Comparison of ENCODE assay signal across 15 mouse cellular contexts in the genomic region with DNA sequence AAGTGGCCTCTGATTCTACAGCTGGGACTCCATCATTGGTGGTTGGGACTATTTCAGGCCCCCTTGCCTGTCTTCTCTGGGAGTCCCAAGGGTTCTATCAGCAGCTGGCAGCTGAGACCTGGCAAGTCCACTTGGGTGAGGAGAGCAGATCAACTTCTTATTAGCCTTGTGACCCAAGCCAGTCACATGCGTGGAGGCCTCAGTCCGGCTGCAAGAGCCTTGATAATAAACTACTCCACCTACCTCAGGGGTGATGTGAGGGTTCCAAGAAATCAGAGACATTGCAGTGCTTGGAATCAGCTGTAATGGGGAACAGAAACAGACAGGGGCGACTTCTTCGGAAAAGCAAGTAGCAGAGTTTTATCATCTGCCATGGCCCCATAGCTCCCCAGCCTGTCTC. TPM values are rescaled to one million over a fixed set of nuclear protein-coding genes. Genes with fewer than 3 reads are reported as not detected.
DNase-seq lines count a peak whose midpoint lies in the region; ATAC-seq and TF ChIP-seq lines count a peak whose summit lies in the region.
"Had no signal": no experiment of that assay in that cellular context is flagged by ENCODE, and none has a peak within 500 bp of the region (broad histone marks: within the 10 kb centered on the region; RNA-seq: fewer than 3 reads in every experiment).

No protein-coding gene starts in this region.

- no peaks in the 10 kb centered on the region for H3K9me3 ChIP-seq in heart, postnatal 0 days (replicated peaks; ENCODE audit: control insufficient read depth, low read length)
- no peaks in the 10 kb centered on the region for H3K9me3 ChIP-seq in embryonic facial prominence, embryonic 10.5 days
- no peaks in the 10 kb centered on the region for H3K9me3 ChIP-seq in liver, embryonic 13.5 days (replicated peaks)
- H3K9me3 ChIP-seq in stomach, embryonic 14.5 days (ENCODE audit: control insufficient read depth, low read depth, low read length), result no peaks in the 10 kb centered on the region
- H3K9me3 ChIP-seq in forebrain, embryonic 11.5 days (ENCODE audit: control insufficient read depth, low read length), result no peaks in the 10 kb centered on the region
- H3K9me3 ChIP-seq: neural tube, embryonic 12.5 days had no signal

- intact Hi-C loops in heart, postnatal 10 days (cut with DNase I), result no loop called here

- no peaks in the 10 kb centered on the region for H3K27me3 ChIP-seq in heart, postnatal 0 days (ENCODE audit: control insufficient read depth, insufficient read depth, low read length)
- 0 out of 2 replicates have a peak, but pooled peaks cover 6% of the 10 kb centered on the region for H3K27me3 ChIP-seq in embryonic facial prominence, embryonic 10.5 days (replicated peaks; ENCODE audit: low read depth, poor library complexity, severe bottlenecking)
- H3K27me3 ChIP-seq in liver, embryonic 13.5 days, result no peaks in the 10 kb centered on the region
- no peaks in the 10 kb centered on the region for H3K27me3 ChIP-seq in stomach, embryonic 14.5 days (ENCODE audit: control insufficient read depth, insufficient read depth, low read length)
- H3K27me3 ChIP-seq in forebrain, embryonic 11.5 days (ENCODE audit: control insufficient read depth, insufficient read depth, low read length), result no peaks in the 10 kb centered on the region
- H3K27me3 ChIP-seq: neural tube, embryonic 12.5 days had no signal

- no peak for TF ChIP-seq EP300 in heart, postnatal 0 days (IDR thresholded peaks at IDR 0.05; ENCODE audit: low read depth)

- ATAC-seq in heart, postnatal 0 days (ENCODE audit: insufficient read depth, low read depth), result no peak
- ATAC-seq in liver, embryonic 13.5 days (ENCODE audit: low read depth), result peak; percentile 83
- peak; percentile 44; the same call in 1 of the 2 replicates for ATAC-seq in stomach, embryonic 14.5 days (ENCODE audit: insufficient number of reproducible peaks, insufficient read depth, low FRiP score, low read depth)
- ATAC-seq in forebrain, embryonic 11.5 days (replicated peaks; ENCODE audit: low FRiP score), result no peak
- ATAC-seq: forebrain, postnatal 0 days; lung, postnatal 0 days had no signal

- DNase-seq in heart, postnatal 0 days (ENCODE audit: low spot score), result no peak
- DNase-seq in heart, postnatal 10 days, result no peak
- DNase-seq in embryonic facial prominence, embryonic 10.5 days (ENCODE audit: low spot score), result no peak
- peak; percentile 87 for DNase-seq in liver, embryonic 13.5 days
- no peak for DNase-seq in right cerebral cortex, postnatal 36 days (ENCODE audit: low spot score in 2 of 2)
- no peak for DNase-seq in kidney, adult 11 months
- DNase-seq in forebrain, embryonic 11.5 days (ENCODE audit: low spot score), result no peak
- DNase-seq: adrenal gland, postnatal 36 days; cerebellum, adult 18-20 months; forebrain, postnatal 0 days; midbrain, embryonic 14.5 days; retina, postnatal 1 day had no signal

- no peak overlapping the region for H3K9ac ChIP-seq in heart, postnatal 0 days (replicated peaks; ENCODE audit: low read depth, low read length)
- peak overlapping the region; percentile 71 for H3K9ac ChIP-seq in liver, embryonic 13.5 days
- H3K9ac ChIP-seq in stomach, embryonic 14.5 days (replicated peaks; ENCODE audit: low read depth, low read length), result no peak overlapping the region
- H3K9ac ChIP-seq in forebrain, embryonic 11.5 days (ENCODE audit: low read length), result no peak overlapping the region
- H3K9ac ChIP-seq: forebrain, postnatal 0 days; neural tube, embryonic 12.5 days had no signal

- no peaks in the 10 kb centered on the region for H3K36me3 ChIP-seq in heart, postnatal 0 days (replicated peaks; ENCODE audit: control insufficient read depth, insufficient read depth, low read length)
- H3K36me3 ChIP-seq in embryonic facial prominence, embryonic 10.5 days (replicated peaks), result no peaks in the 10 kb centered on the region
- H3K36me3 ChIP-seq in liver, embryonic 13.5 days, result no peaks in the 10 kb centered on the region
- no peaks in the 10 kb centered on the region for H3K36me3 ChIP-seq in stomach, embryonic 14.5 days (ENCODE audit: control insufficient read depth, insufficient read depth, low read length)
- no peaks in the 10 kb centered on the region for H3K36me3 ChIP-seq in forebrain, embryonic 11.5 days (ENCODE audit: control insufficient read depth, insufficient read depth, low read length)
- H3K36me3 ChIP-seq: neural tube, embryonic 12.5 days had no signal

- H3K4me2 ChIP-seq in heart, postnatal 0 days (ENCODE audit: low read depth, low read length), result no peak overlapping the region
- H3K4me2 ChIP-seq in liver, embryonic 13.5 days, result peak overlapping the region; percentile 57
- H3K4me2 ChIP-seq in stomach, embryonic 14.5 days (replicated peaks; ENCODE audit: low read depth, low read length), result no peak overlapping the region
- no peak overlapping the region for H3K4me2 ChIP-seq in forebrain, embryonic 11.5 days (ENCODE audit: low read depth, low read length, severe bottlenecking)
- H3K4me2 ChIP-seq: neural tube, embryonic 12.5 days had no signal

- peaks cover 26% of the 10 kb centered on the region for H3K4me1 ChIP-seq in heart, postnatal 0 days (ENCODE audit: control insufficient read depth, insufficient read depth)
- peaks cover 66% of the 10 kb centered on the region for H3K4me1 ChIP-seq in embryonic facial prominence, embryonic 10.5 days
- peaks cover 97% of the 10 kb centered on the region for H3K4me1 ChIP-seq in liver, embryonic 13.5 days (replicated peaks)
- 0 out of 2 replicates have a peak, but pooled peaks cover 10% of the 10 kb centered on the region for H3K4me1 ChIP-seq in stomach, embryonic 14.5 days (ENCODE audit: control insufficient read depth, insufficient read depth, low read length)
- H3K4me1 ChIP-seq in forebrain, embryonic 11.5 days (replicated peaks; ENCODE audit: control insufficient read depth, insufficient read depth, low read length), result no peaks in the 10 kb centered on the region; the same call in 1 of the 2 replicates

- WGBS in heart, postnatal 0 days, result 57% methylated on average over 4 of the region's 4 CpGs
- 83% methylated on average over 4 of the region's 4 CpGs for WGBS in embryonic facial prominence, embryonic 10.5 days
- WGBS in liver, embryonic 13.5 days (ENCODE audit: insufficient replicate concordance), result 15% methylated on average over 4 of the region's 4 CpGs
- WGBS in stomach, embryonic 14.5 days, result 85% methylated on average over 4 of the region's 4 CpGs
- 87% methylated on average over 4 of the region's 4 CpGs for WGBS in forebrain, embryonic 11.5 days

- H3K27ac ChIP-seq in heart, postnatal 0 days (ENCODE audit: low read depth), result peak overlapping the region; percentile 43; the same call in 1 of the 2 replicates
- peak overlapping the region; percentile 66 for H3K27ac ChIP-seq in embryonic facial prominence, embryonic 10.5 days (replicated peaks)
- peak overlapping the region; percentile 99 for H3K27ac ChIP-seq in liver, embryonic 13.5 days
- H3K27ac ChIP-seq in stomach, embryonic 14.5 days (ENCODE audit: low read length), result no peak overlapping the region
- H3K27ac ChIP-seq in forebrain, embryonic 11.5 days (ENCODE audit: low read depth, low read length), result no peak overlapping the region
- H3K27ac ChIP-seq: neural tube, embryonic 12.5 days had no signal

- TF ChIP-seq CTCF in heart, postnatal 0 days (IDR thresholded peaks at IDR 0.05; ENCODE audit: low read depth), result 0 out of 2 replicates have a peak, but pooled peaks have one; percentile 6

- no peak overlapping the region for H3K4me3 ChIP-seq in heart, postnatal 0 days (ENCODE audit: low read depth, low read length)
- H3K4me3 ChIP-seq in embryonic facial prominence, embryonic 10.5 days, result no peak overlapping the region
- peak overlapping the region; percentile 25; the same call in 1 of the 2 replicates for H3K4me3 ChIP-seq in liver, embryonic 13.5 days (replicated peaks)
- no peak overlapping the region for H3K4me3 ChIP-seq in stomach, embryonic 14.5 days (ENCODE audit: low read depth, low read length)
- H3K4me3 ChIP-seq in forebrain, embryonic 11.5 days (ENCODE audit: low read depth, low read length), result no peak overlapping the region
- H3K4me3 ChIP-seq: neural tube, embryonic 12.5 days had no signal

RNA-seq across cellular contexts. Expression of a gene that starts 46.8 kb away (rescaled TPM):
- 58.4 and 81.0 TPM in 2 replicates for total RNA-seq in heart, postnatal 0 days (2014; rRNA removed; ENCODE audit: low replicate concordance)
- polyA plus RNA-seq in heart, postnatal 0 days (2015; fragmentation: Nextera tagmentation; extraction: Ambion mirVana), result 28.6 and 29.2 TPM in 2 replicates
- 10 to 100 TPM; 40.6 to 51.5 TPM for total RNA-seq in heart, postnatal 10 days (2021)
- 31.6 and 33.2 TPM in 2 replicates for polyA plus RNA-seq in embryonic facial prominence, embryonic 10.5 days (2016; fragmentation: Nextera tagmentation; extraction: Ambion mirVana)
- 105 and 110 TPM in 2 replicates for polyA plus RNA-seq in liver, embryonic 13.5 days (2015; fragmentation: Nextera tagmentation; extraction: Ambion mirVana)
- polyA plus RNA-seq in stomach, embryonic 14.5 days (2014; fragmentation: Nextera tagmentation; extraction: Ambion mirVana), result 10.1 TPM in 2 replicates
- 21.1 and 22.5 TPM in 2 replicates for polyA plus RNA-seq in forebrain, embryonic 11.5 days (2014; fragmentation: Nextera tagmentation; extraction: Ambion mirVana)

Comparison
In these comparisons a context has a peak if more than half of its experiments do, and no peak if none do; other contexts are left out.
1. ATAC-seq: peak in liver, embryonic 13.5 days (single experiment) and stomach, embryonic 14.5 days (single experiment); none in heart, postnatal 0 days (single experiment) and forebrain, embryonic 11.5 days (single experiment).
2. H3K27ac ChIP-seq: peak in heart, postnatal 0 days (single experiment), embryonic facial prominence, embryonic 10.5 days (single experiment) and liver, embryonic 13.5 days (single experiment); none in stomach, embryonic 14.5 days (single experiment) and forebrain, embryonic 11.5 days (single experiment).